Mouse (Mus musculus) MEL (cell line): ENCODE data around the gene Oat. TPM values are rescaled to one million over a fixed set of nuclear protein-coding genes. Genes with fewer than 3 reads are reported as not detected.

Source experiments
- DNase-seq: peaks from one replicate; pipeline ENCODE4 v3.0.0; 2011; ENCODE audit warnings: low read depth, low spot score
- H3K27ac ChIP-seq: 2 replicates; pipeline ENCODE4 v1.5.1; 2012; ENCODE audit warnings: low read depth, mild to moderate bottlenecking, control low read depth, low read length, moderate library complexity; ENCODE audit not compliant: control insufficient read depth
- H3K27me3 ChIP-seq, 2 experiments: fragments of 150-350 bp in 1 of 2; sonication (generic) in 1 of 2; 2 replicates each; pipeline ENCODE4 v1.6.1; 2012; ENCODE audit warnings: low read length in 2 of 2, mild to moderate bottlenecking in 2 of 2, improper control_type of control experiment in 1 of 2, moderate library complexity in 1 of 2; ENCODE audit not compliant: insufficient read depth in 2 of 2, control insufficient read depth in 1 of 2
- H3K36me3 ChIP-seq, 2 experiments: 2 replicates each; pipeline ENCODE4 v1.6.1; 2012 to 2014; ENCODE audit warnings: low read length in 2 of 2, improper control_type of control experiment in 1 of 2, inconsistent platforms in 1 of 2, mild to moderate bottlenecking in 1 of 2; ENCODE audit not compliant: insufficient read depth in 2 of 2, control insufficient read depth in 1 of 2
- H3K4me1 ChIP-seq, 2 experiments: fragments of 150-350 bp in 1 of 2; sonication (generic) in 1 of 2; 2 replicates each; pipeline ENCODE4 v1.6.1; 2012; ENCODE audit warnings: low read length in 2 of 2, improper control_type of control experiment in 1 of 2, mild to moderate bottlenecking in 1 of 2; ENCODE audit not compliant: insufficient read depth in 2 of 2, control insufficient read depth in 1 of 2
- H3K4me3 ChIP-seq, 2 experiments: fragments of 150-350 bp in 1 of 2; sonication (generic) in 1 of 2; 2 replicates each; pipeline ENCODE4 v1.5.1; 2012; ENCODE audit warnings: low read depth in 2 of 2, low read length in 2 of 2, mild to moderate bottlenecking in 2 of 2, moderate library complexity in 2 of 2, control low read depth in 1 of 2, improper control_type of control experiment in 1 of 2; ENCODE audit not compliant: control insufficient read depth in 1 of 2, insufficient read depth in 1 of 2
- H3K79me2 ChIP-seq: 2 replicates; pipeline ENCODE4 v1.6.1; 2012; ENCODE audit warnings: mild to moderate bottlenecking, low read length, moderate library complexity; ENCODE audit not compliant: control insufficient read depth, poor library complexity, insufficient read depth
- H3K9ac ChIP-seq: 2 replicates; pipeline ENCODE4 v1.6.1; 2012; ENCODE audit warnings: low read depth, mild to moderate bottlenecking, control low read depth, low read length, moderate library complexity; ENCODE audit not compliant: control insufficient read depth, poor library complexity, severe bottlenecking
- H3K9me3 ChIP-seq: fragments of 150-350 bp; sonication (generic); replicated peaks from 2 replicates; pipeline ENCODE4 v1.6.1; 2012; ENCODE audit warnings: mild to moderate bottlenecking, low read length, improper control_type of control experiment, moderate library complexity; ENCODE audit not compliant: insufficient read depth
- CHD2 ChIP-seq: IDR thresholded peaks from 2 replicates; pipeline ENCODE4 v1.6.1; 2011; ENCODE audit warnings: low read length, improper control_type of control experiment
- ETS1 ChIP-seq: IDR thresholded peaks from 2 replicates; pipeline ENCODE4 v1.6.1; 2012; ENCODE audit warnings: low read depth, mild to moderate bottlenecking, inconsistent platforms, low read length, improper control_type of control experiment, moderate library complexity
- GATA1 ChIP-seq: IDR thresholded peaks from 2 replicates; pipeline ENCODE4 v1.6.1; 2011; ENCODE audit warnings: low read depth, low read length, improper control_type of control experiment
- HCFC1 ChIP-seq: IDR thresholded peaks from 2 replicates; pipeline ENCODE4 v1.6.1; 2012; ENCODE audit warnings: low read depth, mild to moderate bottlenecking, inconsistent platforms, low read length, improper control_type of control experiment, moderate library complexity
- JUND ChIP-seq: IDR thresholded peaks from 2 replicates; pipeline ENCODE4 v1.6.1; 2011; ENCODE audit warnings: low read depth, mild to moderate bottlenecking, improper control_type of control experiment, low read length
- KAT2A ChIP-seq: conservative IDR thresholded peaks from 2 replicates; pipeline ENCODE4 v1.6.1; 2012; ENCODE audit warnings: low read depth, low read length, improper control_type of control experiment, inconsistent platforms
- MAZ ChIP-seq: IDR thresholded peaks from 2 replicates; pipeline ENCODE4 v1.6.1; 2012; ENCODE audit warnings: low read depth, mild to moderate bottlenecking, inconsistent platforms, low read length, improper control_type of control experiment
- MXI1 ChIP-seq: IDR thresholded peaks from 2 replicates; pipeline ENCODE4 v1.6.1; 2011; ENCODE audit warnings: mild to moderate bottlenecking, low read depth, low read length, improper control_type of control experiment
- NELFE ChIP-seq: IDR thresholded peaks from 2 replicates; pipeline ENCODE4 v1.6.1; 2011; ENCODE audit warnings: low read depth, low read length, improper control_type of control experiment
- NRF1 ChIP-seq: IDR thresholded peaks from 2 replicates; pipeline ENCODE4 v1.6.1; 2014; ENCODE audit warnings: low read depth, mild to moderate bottlenecking, inconsistent platforms, low read length, improper control_type of control experiment, moderate library complexity; ENCODE audit not compliant: poor library complexity, insufficient read depth, severe bottlenecking
- POLR2AphosphoS2 ChIP-seq: IDR thresholded peaks from 2 replicates; pipeline ENCODE4 v1.6.1; 2011; ENCODE audit warnings: low read length, improper control_type of control experiment
- POLR2AphosphoS5 ChIP-seq: IDR thresholded peaks from 2 replicates; pipeline ENCODE4 v1.6.1; 2012; ENCODE audit warnings: low read depth, borderline replicate concordance, mild to moderate bottlenecking, inconsistent platforms, low read length, moderate library complexity, mixed read lengths
- RAD21 ChIP-seq: IDR thresholded peaks from 2 replicates; pipeline ENCODE4 v1.6.1; 2011; ENCODE audit warnings: mild to moderate bottlenecking, low read depth, low read length, improper control_type of control experiment
- TAL1 ChIP-seq: IDR thresholded peaks from 2 replicates; pipeline ENCODE4 v1.6.1; 2012; ENCODE audit warnings: mild to moderate bottlenecking, inconsistent platforms, low read length, moderate library complexity, mixed read lengths
- TCF12 ChIP-seq: IDR thresholded peaks from 2 replicates; pipeline ENCODE4 v1.6.1; 2014; ENCODE audit warnings: low read depth, mild to moderate bottlenecking, inconsistent platforms, low read length, improper control_type of control experiment, moderate library complexity
- polyA plus RNA-seq, 2 experiments: library from polyadenylated mRNA; stranded (reverse) in 1 of 2; unstranded in 1 of 2; fragments of >175 nt in 1 of 2; fragments of >200 nt in 1 of 2; gene quantifications; 2 replicates each; pipeline versions ENCODE4 v1.2.1 to v1.2.4; 2012; ENCODE audit warnings: low replicate concordance in 2 of 2, low read depth in 1 of 2; ENCODE audit not compliant: insufficient read length in 2 of 2, insufficient read depth in 1 of 2, missing spikeins in 1 of 2
- total RNA-seq: library from RNA; depleted of rRNA; stranded (reverse); fragments of 300-350 nt; gene quantifications from 2 replicates; pipeline ENCODE4 v1.2.3, GENCODE M21; 2012

The Oat gene
- total and polyA plus RNA-seq, 3 experiments, result 190 to 226 (median 209) TPM

- peaks cover 10 to 21% of the 10 kb centered on the region in 2 experiments for H3K4me1 ChIP-seq
- no peak overlapping the region for H3K27ac ChIP-seq
- no peak overlapping the region for H3K4me3 ChIP-seq
- H3K36me3 ChIP-seq, result peaks cover 16 to 54% of the 10 kb centered on the region in 2 experiments
- H3K9me3 ChIP-seq, result no peaks in the 10 kb centered on the region
- no peak for TF ChIP-seq CHD2
- TF ChIP-seq JUND, result no peak
- DNase-seq, result no peak
- H3K79me2 ChIP-seq, result peaks cover 9% of the 10 kb centered on the region
- H3K27me3 ChIP-seq, result no peaks in the 10 kb centered on the region
- no peak overlapping the region for H3K9ac ChIP-seq
These were observed 10.4 kb downstream of the Oat start for GRCm38 (mm10) chr7:132565831-132566230.

GRCm38 (mm10) chr7:132559138-132559766, 16.9 kb downstream of the Oat start:
- Histone ChIP-seq H3K9ac (no peak overlapping the region), H3K27ac (no peak overlapping the region), H3K4me1 (peaks cover 0 to 11% of the 10 kb centered on the region in 2 experiments; a peak in 3 of 4 replicates), H3K9me3 (no peaks in the 10 kb centered on the region), H3K79me2 (no peaks in the 10 kb centered on the region), H3K27me3 (no peaks in the 10 kb centered on the region)
- DNase-seq, result no peak
- TF ChIP-seq NRF1 (no peak), HCFC1 (no peak), KAT2A (no peak), POLR2AphosphoS5 (no peak), GATA1 (peak; percentile 51; the same call in 1 of the 2 replicates), TCF12 (no peak), MAZ (no peak)
- TF ChIP-seq, all 39 proteins: peak for 1
- no peak overlapping the region for H3K4me3 ChIP-seq
- peaks cover 15 to 34% of the 10 kb centered on the region in 2 experiments for H3K36me3 ChIP-seq

GRCm38 (mm10) chr7:132558141-132558736, 18.0 kb downstream of the Oat start:
- DNase-seq, result peak; percentile 36
- Histone ChIP-seq H3K79me2 (no peaks in the 10 kb centered on the region), H3K4me3 (no peak overlapping the region), H3K9me3 (no peaks in the 10 kb centered on the region), H3K4me1 (peaks cover 0 to 12% of the 10 kb centered on the region in 2 experiments; a peak in 3 of 4 replicates), H3K36me3 (peaks cover 15 to 28% of the 10 kb centered on the region in 2 experiments), H3K27me3 (no peaks in the 10 kb centered on the region), H3K9ac (no peak overlapping the region), H3K27ac (no peak overlapping the region)
- TF ChIP-seq ETS1, result peak; percentile 23; the same call in 1 of the 2 replicates
- TF ChIP-seq POLR2AphosphoS2, result no peak
- peak; percentile 44; the same call in 1 of the 2 replicates for TF ChIP-seq TAL1
- TF ChIP-seq NELFE, result no peak
- TF ChIP-seq MXI1, result no peak
- TF ChIP-seq RAD21, result no peak
- TF ChIP-seq GATA1, result 0 out of 2 replicates have a peak, but pooled peaks have one; percentile 12
- TF ChIP-seq TCF12, result peak; percentile 48; the same call in 1 of the 2 replicates
